Mouse (Mus musculus) inflammation-experienced regulatory T-cells, adult 6 months (primary cell): Measurements from ENCODE around the gene Plekho2. TPM values are rescaled to one million over a fixed set of nuclear protein-coding genes. Genes with fewer than 3 reads are reported as not detected.

Experiments used
- ATAC-seq: one replicate; pipeline ENCODE4 v1.8.0; 2017
- polyA plus RNA-seq, 3 experiments: library from polyadenylated mRNA; unstranded; fragments of 100-300 nt; shearing (Covaris generic); gene quantifications; one replicate each; pipeline ENCODE4 v1.2.1; 2017

Gene Plekho2
- polyA plus RNA-seq: 10 to 100 TPM; 44.8 to 84.9 (median 55.9) TPM

GRCm38 (mm10) chr9:65579781-65580371 is at the start of gene Plekho2:
Gene Plekho2 (minus strand): TSS chr9:65580040.
- peak; percentile 78 for ATAC-seq

DNA sequence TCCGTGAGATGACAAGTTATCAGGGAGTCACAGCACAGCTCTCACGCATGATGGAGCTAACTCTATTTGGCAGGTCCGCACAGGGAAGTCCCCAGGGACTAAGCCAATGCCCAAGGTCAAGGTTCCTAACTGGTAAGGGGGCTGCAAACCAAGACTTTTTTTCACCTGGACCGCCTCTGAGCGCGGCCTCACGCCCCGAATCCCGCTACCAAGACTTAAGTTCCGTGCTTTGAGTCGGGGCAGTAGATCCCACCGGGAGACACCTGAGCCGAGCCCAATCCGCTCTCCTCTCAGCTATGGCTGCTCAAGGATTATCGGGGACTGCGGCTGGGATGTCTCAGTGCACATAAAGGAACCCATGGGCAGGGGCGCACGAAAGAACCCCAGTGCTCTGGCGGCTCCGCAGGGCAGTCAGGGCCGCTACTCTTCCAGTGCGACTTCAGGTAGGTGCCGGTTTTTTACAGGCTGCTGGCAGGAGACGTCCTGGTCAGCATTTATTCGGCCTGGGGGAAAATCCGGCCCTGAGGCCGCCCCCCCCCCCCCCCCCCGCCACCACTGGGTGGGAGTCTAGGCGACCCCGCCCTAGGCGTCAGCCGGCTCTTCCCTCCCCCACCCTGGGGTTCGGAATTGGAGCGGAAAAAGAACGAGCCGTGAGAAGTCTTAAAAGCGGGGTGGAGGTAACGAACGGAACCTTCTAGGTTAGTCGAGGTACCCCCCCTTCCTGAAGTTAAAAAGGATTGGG is 49.4 kb upstream of the Plekho2 start, which contains the start of gene Rbpms2:
Gene Rbpms2 (plus strand): TSS at position 624 of the 742 bp plus-strand sequence.
- peak; percentile 32 for ATAC-seq

DNA sequence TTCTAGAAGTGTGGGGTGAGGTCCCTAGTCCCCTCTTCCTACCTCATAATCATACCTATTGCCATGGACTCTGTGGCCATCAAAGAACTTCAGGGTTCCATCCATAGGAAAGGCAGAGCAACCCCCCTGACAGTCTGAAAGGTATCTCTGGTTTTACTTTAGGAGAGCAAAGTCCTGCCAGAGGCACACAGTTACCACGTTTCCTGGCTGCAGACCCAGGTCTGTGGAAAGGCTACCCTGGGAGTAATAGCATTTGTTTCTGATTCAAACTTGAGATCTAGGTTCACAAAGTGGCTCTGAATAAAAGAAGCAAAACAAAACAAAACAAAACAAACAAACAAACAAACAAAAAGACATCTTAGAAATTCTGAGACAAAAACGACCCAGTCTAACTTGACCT is 44.4 kb upstream of the Plekho2 start:
- no peak for ATAC-seq

- ATAC-seq: no peak
Measured at GRCm38 (mm10) chr9:65622826-65623225, 43.0 kb upstream of the Plekho2 start.

DNA sequence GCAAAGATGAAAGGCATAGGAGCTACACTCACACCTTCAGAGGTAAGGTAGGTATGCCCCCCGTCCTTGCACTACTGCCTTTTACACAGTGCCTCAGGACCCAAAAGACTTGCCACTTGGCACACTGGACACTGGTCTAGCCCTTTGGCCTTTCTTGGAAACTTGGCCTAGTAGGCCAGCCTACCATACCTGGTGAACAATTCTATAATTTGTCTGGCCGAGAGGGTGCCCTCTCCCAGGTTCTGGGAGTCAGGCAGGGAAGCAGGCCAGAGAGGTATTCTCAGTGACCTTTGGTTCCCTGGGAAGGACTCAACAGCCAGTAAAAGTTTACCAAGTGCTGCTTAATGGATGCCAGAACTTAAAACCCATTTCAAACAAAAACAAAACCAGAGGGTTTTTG is 41.8 kb upstream of the Plekho2 start:
- no peak for ATAC-seq

DNA sequence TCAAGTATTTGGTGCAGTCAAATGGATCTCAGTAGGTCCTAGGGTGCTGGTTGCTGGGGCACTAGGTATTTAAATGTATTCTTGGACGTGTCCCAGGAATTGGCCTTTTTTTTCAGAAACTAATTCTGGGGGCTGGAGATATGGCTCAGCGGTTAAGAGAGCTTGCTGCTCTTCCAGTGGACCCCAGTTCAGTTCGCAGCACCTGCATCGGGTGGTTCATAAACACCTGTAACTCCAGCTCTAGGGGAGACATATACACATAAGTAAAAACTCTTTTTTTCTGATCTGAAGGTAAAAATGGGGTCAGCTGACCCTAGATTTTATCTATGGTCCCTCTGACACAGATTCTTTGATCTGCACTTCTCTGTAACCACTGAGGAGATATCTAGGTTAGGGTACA is 41.4 kb upstream of the Plekho2 start:
- ATAC-seq: no peak

DNA sequence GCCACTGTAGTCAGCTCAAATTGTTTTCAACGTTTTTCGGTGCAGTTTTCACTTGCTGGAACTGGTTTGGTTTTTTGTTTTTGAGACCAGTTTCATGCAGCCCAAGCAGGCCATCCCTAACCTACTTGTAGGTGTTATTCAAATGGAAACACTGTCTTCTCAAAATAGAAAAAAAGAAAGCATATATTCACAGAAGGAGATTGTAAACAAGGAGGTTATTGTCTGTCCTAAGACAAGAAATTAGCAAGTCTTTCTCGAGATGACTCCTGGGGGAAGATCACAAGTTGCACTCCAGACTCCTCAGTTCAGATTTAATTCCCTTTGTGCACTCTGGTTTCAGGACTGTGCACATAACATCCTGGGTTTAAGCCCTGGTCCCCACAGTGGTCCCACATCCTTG is 39.5 kb upstream of the Plekho2 start:
- ATAC-seq: no peak

DNA sequence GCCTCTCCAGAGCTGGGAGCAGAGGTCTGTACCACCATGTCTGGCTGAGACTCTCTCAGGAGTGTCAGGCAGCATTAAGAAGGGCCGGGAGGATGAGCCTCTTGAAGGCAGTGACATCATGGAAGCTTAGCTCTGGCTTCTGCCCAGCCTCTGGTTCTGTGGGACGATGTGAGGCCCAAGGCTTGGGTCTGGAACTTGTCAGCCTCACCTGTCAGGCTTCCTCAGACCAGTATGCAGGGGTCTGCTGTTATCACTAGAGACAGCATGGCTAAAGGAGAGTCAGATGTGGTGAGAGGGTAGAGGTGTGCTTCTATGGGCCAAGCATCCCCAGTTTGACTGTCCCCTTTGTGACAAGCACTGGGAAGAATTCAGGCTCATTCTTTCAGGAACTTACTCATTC is 33.3 kb upstream of the Plekho2 start:
- no peak for ATAC-seq

DNA sequence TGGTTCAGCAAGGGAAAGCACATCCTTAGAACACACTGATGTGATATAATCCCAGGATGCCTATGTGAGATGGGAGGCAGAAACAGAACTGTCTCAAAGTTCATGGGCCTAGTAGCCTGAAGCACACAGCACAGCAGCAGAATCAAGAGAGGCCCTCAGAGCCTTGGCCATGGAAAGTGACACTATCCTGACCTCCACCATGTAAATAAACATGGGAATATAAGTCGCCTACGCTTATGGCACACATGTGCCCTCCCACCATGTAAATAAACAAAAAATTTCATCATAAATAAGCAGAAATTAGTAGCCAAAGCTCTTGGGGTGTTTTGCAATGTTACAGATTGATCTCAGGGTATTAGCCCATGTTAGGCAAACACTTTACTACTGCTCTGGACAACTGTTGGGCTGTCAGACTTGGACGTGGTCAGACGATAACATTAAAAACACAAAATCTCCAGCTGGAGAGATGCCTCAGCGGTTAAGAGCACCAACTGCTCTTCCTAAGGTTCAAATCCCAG is 32.2 kb upstream of the Plekho2 start:
- no peak for ATAC-seq

GRCm38 (mm10) chr9:65607120-65607519 is 27.3 kb upstream of the Plekho2 start:
- no peak for ATAC-seq

DNA sequence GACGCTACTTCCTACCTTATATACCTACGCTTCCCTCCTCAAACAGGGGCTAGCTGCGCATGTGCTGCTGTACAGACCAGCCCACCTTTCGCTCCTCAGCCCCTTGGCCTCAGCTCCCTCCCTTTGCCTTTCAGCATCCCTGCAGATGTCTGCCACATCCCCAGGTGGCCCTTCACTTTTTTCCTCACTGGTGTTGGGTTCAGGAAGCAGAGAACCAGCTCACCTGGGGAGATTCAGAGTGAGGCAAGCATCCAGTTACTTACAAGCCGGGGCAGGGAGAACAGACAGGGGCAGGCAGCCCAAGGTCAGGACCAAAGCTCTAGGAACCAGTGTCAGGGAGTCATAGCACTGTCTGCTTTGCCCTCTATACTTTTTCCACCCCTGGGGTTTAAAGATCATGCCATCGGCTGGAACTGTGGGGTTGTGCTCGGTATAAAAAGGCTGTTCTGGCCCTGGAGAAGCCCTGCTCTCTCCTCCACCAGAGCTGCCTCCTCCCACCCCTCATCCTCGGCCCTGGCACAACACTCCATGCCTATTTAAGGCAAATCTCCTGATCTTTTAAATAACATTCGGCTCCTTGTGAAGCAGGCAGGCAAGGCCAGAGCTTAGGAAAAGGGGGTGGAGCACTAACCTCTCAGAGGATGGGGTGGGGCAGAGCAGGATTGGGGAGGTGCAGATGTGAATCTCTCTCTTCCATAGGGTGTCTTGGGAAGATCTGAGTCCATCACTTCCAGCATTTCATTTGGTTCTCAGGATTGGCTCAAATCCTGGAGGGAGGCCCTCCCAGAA is 26.7 kb upstream of the Plekho2 start:
- ATAC-seq: no peak

DNA sequence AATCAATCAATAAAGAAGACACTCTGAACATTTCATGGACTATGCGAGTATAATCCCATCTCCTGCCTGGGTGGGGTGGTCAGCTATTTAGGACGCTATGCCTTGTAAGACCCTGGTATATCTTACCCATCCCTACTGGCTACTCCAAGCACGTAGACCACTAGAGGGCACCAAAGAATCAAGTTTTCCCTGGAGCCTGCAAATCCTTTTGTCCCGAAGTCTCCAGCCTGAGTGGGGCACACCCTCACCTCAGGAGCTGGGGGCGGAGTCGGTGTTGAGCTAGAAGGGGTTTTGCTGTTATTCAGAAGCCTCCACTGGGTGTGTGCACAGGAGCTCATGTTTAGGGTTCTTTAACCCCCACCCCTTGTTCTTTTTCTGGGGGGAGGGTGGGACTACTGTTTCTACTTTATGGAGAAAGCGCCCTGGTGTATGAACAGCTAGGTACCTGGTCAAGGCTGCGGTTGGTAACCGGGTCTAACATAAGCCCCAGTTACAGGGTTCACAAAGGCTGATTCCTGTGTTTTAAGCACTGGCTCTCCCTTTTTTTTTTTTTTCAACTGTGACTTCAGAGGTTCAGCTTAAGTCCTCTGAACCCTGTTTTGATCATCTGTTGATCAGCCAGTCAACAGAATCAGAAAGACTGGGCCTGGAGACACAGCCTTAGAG is 25.8 kb upstream of the Plekho2 start:
- ATAC-seq: no peak

- no peak for ATAC-seq
Measured at GRCm38 (mm10) chr9:65603401-65604102, 23.7 kb upstream of the Plekho2 start.

DNA sequence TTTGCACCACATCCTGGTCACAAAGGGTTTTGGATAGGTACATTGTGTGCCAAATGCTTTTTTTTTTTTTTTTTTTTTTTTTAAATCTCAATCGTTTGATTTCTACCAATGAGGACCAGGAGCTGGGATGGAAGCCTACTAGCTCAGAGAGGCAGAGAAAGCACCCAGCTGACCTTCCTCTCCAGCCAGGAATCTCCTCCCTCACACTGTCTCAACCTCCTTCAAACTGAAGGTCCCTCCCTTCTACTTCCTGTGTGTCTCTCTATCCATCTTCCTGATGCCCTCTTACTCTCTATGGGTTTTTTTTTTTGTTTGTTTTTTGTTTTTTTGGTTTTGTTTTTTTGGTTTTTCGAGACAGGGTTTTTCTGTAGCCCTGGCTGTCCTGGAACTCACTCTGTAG is 21.1 kb upstream of the Plekho2 start:
- ATAC-seq: no peak

DNA sequence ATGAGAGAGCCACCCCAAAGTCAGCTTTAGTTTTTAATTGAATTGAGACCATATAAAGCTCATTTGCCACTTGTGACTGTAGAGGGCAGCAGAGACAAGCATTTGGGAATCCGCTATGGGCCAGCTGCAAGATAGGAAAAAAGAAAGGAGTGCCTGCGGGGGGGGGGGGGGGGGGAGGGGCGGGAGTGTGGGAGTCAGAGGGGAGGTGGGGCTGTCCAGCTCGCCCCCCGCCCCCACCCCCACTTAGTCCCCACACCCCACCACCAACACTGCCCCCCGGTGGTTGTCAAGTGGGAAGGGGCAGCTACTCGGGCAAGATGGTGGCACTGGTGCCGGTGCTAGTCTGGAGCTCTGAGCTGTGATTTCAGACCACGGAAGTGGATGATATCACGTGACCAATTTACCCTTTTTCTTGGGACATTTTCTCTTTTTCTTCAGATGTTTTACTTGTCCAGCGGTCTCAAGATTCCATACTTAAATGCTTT is 19.0 kb upstream of the Plekho2 start:
- no peak for ATAC-seq

GRCm38 (mm10) chr9:65593596-65593995 is 13.8 kb upstream of the Plekho2 start:
- no peak for ATAC-seq

DNA sequence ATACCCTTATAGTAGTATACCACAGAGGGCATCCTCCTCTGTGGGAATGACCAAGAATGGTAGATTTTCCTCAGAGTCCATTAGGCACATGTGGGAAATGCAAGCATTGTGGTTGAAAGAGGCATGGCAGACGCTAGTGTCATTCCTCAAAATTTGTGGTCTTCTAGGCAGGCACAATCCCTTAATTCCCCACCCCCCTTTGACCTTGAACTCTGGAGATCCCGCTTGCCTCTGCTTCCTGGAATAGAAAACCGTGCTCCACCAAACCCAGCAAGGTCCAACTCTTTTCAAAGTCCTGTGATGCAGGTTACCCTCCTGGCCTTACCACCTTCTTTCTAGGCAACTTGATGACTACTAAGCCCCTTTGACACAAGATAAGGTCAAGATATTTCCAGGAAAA is 12.9 kb upstream of the Plekho2 start:
- no peak for ATAC-seq

GRCm38 (mm10) chr9:65589091-65589490 is 9.3 kb upstream of the Plekho2 start:
- no peak for ATAC-seq

GRCm38 (mm10) chr9:65587573-65588358 is 7.9 kb upstream of the Plekho2 start:
- ATAC-seq: peak; percentile 30

- ATAC-seq: peak; percentile 27
Measured at GRCm38 (mm10) chr9:65587270-65587572, 7.4 kb upstream of the Plekho2 start.
